Mouse (Mus musculus) embryonic stem cell, embryonic (primary cell): ENCODE measurements around the gene Lancl1.

Experiments
- CTCF ChIA-PET, 4 experiments: fragments of 300-600 bp in 2 of 4; fragments of 350-600 bp in 2 of 4; sonication (Branson Sonifier 250); formaldehyde crosslinking; loops; one replicate each; lab custom pipeline; 2022; ENCODE audit warnings: inconsistent platforms in 2 of 4; lab: Charles Lee
- POLR2A ChIA-PET, 4 experiments: fragments of 300-600 bp in 2 of 4; fragments of 350-600 bp in 2 of 4; sonication (Branson Sonifier 250); formaldehyde crosslinking; loops; one replicate each; lab custom pipeline; 2022; ENCODE audit warnings: antibody characterized with exemption in 4 of 4, inconsistent platforms in 1 of 4; lab: Charles Lee

The Lancl1 gene

DNA sequence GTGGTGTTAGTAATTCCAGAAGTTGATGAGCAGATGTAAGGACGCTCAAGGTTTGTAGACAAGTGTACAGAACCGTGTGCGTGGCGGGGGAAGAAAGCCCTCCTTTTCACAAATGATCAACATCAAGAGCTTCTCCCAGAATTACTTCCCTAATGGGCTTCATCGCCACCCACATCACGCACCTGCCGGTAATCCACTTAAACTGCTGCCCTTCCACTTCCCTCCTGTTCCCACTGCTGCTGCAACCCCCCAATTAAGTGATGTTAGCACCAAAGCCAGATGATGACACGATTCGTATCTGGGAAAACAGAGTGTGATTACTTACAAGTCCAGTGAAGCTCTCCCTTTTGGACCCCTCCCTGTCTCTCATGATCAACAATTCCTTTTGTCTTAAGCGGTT, 16.6 kb downstream of the Lancl1 start:
- ChIA-PET CTCF (no interaction called here), POLR2A (interaction anchor here in 1 of 4 experiments (1.1 kb wide), 1 partner anchor 206 kb away, joined by 4 read pairs; no protein-coding TSS in a partner anchor)

DNA sequence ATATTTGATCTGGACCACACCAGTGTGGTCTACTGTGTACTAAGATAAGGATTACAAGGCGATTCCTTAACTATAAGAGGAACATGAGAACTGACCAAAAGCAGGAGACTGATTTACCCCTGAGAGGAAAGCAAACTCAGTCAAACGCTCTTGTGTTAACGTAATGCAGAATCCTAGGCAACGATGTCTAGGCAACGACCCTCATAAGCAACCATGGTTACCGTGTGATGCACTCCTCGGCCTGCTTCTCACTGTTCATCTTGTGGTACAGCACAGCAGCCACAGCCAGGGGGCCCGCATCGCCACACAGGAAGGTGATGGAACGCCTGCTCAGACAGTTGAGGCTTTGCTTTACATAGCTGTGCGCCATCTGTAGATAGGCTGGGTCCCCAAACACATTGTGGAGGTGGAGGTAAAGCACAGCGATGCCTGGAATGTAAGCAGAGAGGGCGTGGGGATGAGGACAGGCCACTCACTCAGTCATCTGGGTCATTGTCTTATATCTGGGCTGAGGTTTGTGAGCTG, 18.0 kb downstream of the Lancl1 start:
- ChIA-PET CTCF (no interaction called here), POLR2A (no interaction called here)

DNA sequence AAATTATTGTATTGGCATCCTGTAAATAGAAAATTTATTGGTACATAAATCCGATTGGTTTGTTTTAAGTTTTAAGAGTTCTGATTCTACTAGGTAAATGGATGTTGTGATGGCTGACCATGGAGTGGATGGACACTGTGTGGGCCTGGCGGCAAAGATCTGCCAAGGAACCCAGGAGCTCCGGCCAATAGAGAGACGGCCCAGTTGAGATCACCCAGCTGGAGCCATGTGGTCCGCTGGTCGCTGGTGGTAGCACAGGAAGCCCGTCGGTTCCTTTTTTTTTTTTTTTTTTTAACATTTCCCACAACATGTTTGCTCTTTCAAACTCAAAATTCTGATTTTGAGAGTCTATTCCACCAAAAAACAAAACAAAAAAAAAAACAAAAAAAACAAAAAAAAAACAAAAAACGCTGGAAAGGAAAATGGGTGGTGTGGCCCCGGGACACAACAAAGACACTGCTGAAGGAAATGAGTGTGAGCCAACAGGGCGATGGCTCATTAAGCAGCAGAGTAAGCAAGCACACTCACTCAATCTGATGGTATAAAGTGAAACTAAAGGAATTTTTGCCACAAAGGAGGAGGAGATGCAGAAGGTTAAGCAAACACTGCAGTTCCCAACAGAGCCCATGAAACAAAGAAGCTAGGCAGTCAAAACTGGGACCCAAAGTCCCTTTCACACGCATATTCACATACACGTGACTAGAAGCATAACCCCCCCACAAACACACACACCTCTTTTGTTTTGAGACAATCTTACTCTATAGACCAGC, 21.4 kb downstream of the Lancl1 start:
- ChIA-PET CTCF (interaction anchor here in 1 of 4 experiments (0.7 kb wide), 2 partner anchors 156 to 402 kb away, joined by 4 to 6 read pairs; no protein-coding TSS in a partner anchor), POLR2A (no interaction called here)

DNA sequence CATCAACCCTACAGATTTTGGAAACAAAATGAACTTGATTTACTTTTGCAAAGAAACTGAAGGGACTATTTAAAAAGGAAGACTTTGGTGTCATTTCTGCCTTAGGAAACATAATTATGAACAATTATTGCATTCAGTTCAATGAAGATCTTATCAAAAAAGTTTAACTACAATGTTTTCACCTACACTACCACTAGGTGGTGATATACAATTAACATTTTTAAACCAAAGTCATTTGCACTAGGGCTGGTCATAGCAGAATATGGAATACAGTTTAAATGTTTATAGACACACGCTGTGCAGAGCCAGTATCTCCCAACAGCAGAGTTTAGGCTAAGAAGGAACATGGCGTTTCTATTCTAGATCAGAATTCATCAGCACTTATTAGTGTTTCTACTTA, 24.5 kb downstream of the Lancl1 start:
- ChIA-PET CTCF (no interaction called here), POLR2A (no interaction called here)

DNA sequence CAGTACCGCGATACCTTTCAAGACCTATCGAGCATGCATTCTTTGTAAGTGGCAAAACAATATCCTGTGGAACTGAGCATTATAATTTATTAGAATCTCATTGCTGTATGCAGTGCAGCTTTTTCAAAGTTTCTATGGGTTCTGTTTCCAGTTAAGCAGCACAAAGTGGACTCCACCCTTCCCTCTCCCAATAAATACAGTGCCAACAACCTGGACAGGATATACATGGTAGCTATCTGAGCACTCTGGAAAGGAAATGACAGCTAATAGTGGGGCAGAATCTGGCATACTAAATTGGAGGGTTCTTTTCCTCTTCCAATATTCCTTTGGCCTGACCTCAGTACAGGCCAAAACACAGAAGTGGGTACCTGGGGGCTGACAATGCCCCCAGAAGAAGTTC, 28.2 kb downstream of the Lancl1 start:
- CTCF ChIA-PET = no interaction called here
- POLR2A ChIA-PET = interaction anchor here in 1 of 4 experiments (1.1 kb wide), 1 partner anchor 9 kb away, joined by 3 read pairs; no protein-coding TSS in a partner anchor

DNA sequence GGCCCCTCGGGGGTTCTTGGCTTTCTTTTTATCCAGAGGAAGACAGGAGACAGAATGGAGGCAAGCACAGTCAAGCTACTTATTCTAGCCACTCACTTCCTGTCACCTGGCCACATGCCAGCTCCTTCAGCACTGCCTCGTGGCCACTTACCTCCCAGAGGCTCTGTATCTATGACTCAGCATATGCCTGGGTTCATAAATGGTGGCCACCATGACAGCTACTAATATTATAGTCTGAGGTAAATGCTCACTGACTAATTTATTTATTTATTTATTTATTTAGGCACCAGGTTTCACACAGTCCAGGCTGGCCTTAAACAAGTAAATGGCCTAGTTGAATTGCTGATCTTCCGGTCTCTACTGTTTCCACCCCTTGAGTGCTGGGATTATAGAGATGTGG, 35.0 kb downstream of the Lancl1 start:
- ChIA-PET CTCF (no interaction called here), POLR2A (interaction anchor here in 1 of 4 experiments (0.9 to 1.7 kb wide), 2 partner anchors 9 to 14 kb away, joined by 3 to 4 read pairs; no protein-coding TSS in a partner anchor)

DNA sequence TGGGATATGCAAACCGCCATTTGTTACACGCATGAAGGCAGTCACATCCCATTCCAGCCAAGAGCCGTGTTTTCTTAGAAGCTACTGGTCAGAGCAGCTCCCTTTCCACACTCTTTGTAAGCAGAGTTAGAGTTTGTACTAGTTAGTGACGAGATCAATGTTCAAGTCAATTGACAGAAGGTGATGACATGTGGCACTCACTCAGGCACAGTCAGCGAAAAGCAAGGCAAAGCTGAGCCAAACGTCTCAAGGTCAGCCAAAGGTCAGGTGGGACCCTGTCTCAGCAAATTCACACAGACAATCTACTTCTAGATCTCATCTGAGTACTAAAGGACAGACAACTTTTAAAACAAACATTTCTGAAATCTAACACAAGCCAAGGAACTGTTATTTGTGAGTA, 36.4 kb downstream of the Lancl1 start:
- ChIA-PET CTCF (interaction anchor here in 3 of 4 experiments (0.5 to 1.0 kb wide), 3 partner anchors 9 to 1501 kb away, joined by 3 to 4 read pairs (median 4); no protein-coding TSS in a partner anchor), POLR2A (interaction anchor here in 2 of 4 experiments (0.8 to 1.7 kb wide), 3 partner anchors 9 to 302 kb away, joined by 3 to 4 read pairs (median 3); no protein-coding TSS in a partner anchor)

DNA sequence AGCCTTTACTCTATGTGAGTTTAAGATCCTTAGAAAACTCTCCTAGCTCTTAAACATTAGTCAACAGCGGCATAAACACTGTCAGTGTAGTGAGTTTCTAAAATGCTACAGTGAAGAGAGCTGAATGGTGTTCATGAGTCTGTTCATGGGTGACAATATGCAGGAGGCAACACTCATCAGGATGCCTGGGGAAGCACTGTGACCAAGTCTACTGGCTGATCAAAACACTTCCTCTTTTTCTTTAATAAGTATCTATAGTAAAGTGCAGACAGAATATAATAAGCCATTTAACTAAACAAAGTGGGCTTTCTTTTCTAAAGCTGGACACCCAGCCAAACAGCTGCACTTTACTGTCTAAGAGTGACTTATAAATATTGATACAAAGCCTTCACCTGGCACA, 37.3 kb downstream of the Lancl1 start:
- ChIA-PET POLR2A (interaction anchor here in 1 of 4 experiments (1.4 kb wide), 1 partner anchor 10 kb away, joined by 3 read pairs; no protein-coding TSS in a partner anchor), CTCF (interaction anchor here in 1 of 4 experiments (1.0 kb wide), 1 partner anchor 8 kb away, joined by 4 read pairs; no protein-coding TSS in a partner anchor)

DNA sequence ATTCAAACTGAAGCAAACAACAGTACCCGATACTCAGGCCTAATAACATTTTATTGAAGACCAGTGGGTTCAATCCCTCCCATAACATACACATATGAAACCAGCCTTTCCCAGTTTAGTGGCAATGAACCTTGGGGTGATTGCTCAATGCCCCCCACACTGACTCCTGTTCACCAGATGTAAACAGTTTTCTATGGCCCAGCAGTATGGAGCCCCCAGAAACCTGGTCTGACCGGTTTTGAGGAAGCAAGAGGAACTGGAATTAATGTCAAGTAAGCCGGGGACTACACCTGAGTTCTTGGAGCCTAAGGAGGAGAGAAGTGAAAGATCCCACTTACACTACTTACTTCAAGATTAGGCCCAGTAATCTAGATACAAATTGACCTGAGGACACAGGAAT, 38.2 kb downstream of the Lancl1 start:
- CTCF ChIA-PET = no interaction called here
- POLR2A ChIA-PET = no interaction called here

DNA sequence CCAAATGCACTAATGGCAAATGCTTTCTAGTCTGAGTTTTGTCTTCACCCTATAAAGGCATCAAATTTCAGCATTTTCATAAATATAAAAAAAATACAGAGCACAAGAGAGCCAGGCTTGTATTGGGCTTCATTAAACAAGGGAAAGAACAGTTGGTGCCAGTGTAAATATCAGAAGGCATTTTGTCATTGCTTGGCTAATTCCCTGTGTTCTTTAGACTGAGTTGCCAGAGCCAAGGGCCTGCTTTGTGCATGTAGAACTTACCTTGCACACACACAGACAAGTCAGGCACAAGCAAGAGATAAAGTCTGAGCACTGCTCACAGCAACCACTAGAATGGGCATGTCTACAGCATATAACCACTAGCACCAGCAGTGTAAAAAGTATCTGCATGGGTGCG, 40.1 kb downstream of the Lancl1 start:
- ChIA-PET POLR2A (no interaction called here), CTCF (interaction anchor here in 1 of 4 experiments (0.6 kb wide), 1 partner anchor 144 kb away, joined by 3 read pairs; no protein-coding TSS in a partner anchor)

DNA sequence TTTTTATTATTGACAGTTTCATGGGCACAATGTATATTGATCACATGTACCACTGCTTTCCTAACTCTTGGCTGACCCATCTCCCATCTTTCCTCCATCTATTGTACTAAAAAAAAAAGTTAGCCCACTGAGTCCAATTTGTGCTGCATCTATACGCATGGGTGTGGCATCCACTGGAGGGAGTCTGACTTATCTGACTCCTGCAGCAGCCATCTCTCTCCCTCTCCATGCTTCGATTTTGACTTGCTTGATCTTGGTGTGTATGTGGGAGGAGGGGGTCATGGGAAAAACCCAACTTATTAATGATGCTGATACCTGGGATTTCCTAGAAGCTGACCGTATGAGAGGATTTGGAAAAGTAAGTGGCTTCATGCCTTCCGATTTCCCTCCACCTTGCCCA, 40.5 kb downstream of the Lancl1 start:
- POLR2A ChIA-PET = no interaction called here
- CTCF ChIA-PET = no interaction called here

DNA sequence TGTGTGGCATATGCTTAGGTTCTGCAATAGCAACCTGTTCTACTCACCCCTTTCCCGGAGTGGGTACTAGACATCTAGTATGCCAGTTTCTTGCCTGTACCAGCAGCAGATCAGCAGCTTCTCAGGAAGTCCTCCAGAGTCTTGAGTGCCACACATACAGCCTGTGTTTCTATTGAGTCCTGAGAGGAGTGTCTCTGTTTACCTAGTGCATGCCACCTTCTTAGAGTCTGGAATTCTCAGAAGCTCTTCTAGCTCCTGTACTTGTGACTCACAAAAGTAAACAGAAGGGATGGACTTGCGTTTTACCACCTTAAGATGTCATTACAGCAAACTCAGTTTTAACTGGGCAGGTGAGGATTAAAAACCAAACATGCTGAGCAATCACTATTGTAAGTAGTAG, 41.9 kb downstream of the Lancl1 start:
- ChIA-PET CTCF (no interaction called here), POLR2A (no interaction called here)

DNA sequence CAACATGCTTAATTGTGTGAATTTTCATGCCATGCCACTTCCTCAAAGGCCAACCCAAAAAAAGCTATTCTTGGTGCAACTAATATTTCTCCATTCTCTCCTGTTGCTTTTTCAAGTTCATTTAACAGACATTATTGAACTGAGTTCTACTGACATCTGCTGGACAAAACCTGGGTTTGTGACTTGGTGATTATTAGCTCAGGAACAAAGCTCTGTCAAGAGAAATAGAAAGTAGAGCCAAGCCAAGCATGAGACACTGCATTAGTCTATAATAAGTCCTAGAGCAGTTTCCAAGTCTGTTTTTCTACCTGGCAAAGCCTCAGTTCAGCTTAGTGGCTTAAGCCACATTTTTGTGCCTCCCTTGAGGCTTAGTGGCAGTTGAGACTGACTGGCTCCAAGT, 45.9 kb downstream of the Lancl1 start:
- CTCF ChIA-PET = interaction anchor here (0.7 to 1.4 kb wide), 8 partner anchors 9 to 1618 kb away, joined by 3 to 12 read pairs (median 4); no protein-coding TSS in a partner anchor

DNA sequence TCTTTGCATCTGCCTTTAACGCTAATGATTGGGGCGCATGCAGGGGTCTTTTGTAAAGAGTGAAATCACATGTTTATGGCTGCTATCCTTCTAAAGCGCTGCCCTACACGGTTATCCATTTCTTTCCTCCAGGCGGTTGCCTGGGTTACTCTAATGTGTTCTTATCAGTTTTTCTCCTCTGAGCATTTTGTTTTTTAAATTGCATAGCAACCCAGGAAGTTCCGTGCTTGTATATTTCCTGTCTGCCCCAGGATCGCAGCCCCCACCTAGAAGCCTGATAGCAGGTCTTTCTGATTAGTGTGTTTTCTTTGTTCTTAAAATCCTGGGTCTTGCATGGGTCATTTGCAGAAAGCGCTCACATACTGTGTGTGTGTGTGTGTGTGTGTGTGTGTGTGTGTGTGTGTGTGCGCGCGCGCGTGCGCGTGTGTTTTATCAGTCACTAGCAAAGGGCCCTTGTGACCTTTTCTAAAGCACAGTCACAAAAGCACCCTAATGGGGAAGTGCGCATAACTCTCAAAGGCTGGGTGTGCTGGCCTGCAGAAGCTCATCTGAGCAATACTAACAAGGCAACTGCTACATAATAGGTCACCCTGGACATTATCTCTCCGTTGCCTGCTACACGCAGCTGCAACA, 51.0 kb downstream of the Lancl1 start:
- POLR2A ChIA-PET = no interaction called here
- CTCF ChIA-PET = interaction anchor here in 1 of 4 experiments (0.7 kb wide), 1 partner anchor 154 kb away, joined by 3 read pairs; no protein-coding TSS in a partner anchor

More for the DNA sequence above, 45.9 kb downstream of the Lancl1 start:
- POLR2A ChIA-PET = interaction anchor here in 2 of 4 experiments (0.8 to 1.0 kb wide), 2 partner anchors 38 to 96 kb away, joined by 3 to 5 read pairs; no protein-coding TSS in a partner anchor

DNA sequence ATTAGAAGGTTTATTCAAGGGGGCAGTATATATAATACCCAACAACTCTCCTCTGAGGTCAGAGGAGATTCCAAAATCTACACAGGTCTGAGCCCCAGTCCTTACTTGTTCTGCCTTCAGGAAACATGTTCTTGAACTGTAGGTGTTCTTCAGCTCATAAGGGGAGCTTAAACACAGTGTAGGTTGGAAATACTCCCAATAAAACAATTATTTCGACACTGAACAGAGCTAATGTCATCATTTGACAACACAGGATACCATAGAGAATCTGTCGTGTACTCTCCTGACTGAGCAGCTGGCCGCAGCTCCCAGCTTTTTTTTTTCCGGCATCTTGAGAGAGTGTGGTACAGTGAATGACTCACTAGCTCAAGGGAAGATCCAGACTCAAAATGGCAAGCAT, 52.8 kb downstream of the Lancl1 start:
- ChIA-PET CTCF (interaction anchor here in 1 of 4 experiments (0.7 kb wide), 1 partner anchor 1720 kb away, joined by 3 read pairs; no protein-coding TSS in a partner anchor), POLR2A (interaction anchor here in 1 of 4 experiments (1.2 kb wide), 1 partner anchor 34 kb away, joined by 3 read pairs; no protein-coding TSS in a partner anchor)

DNA sequence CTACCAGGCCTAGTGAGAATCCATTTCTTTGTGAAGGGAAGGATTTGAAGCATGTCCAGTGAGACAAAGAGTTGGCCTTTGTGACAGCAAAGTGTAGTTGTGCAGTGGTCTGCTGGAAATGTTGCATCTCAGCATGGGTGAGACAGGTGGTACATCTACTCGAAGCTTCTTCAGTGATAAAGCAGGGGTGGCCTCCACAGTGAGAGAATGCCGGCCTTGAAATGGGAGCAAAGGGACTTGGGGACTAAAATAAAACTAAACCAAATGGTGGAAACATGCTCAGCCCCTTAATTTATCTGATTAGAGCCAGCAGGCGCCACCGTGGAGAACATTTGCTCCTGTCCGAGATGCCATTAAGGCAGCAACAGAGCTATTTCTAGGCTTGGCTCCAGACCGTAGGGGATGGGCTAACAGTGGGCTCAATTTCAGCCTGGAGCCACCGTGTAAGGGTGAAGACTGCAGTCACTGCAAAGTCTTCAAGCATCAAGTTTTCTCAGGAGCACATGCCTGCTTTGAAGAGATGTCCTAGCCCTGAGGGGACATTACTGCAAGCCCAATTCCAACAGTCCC, 53.5 kb downstream of the Lancl1 start:
- POLR2A ChIA-PET = interaction anchor here in 1 of 4 experiments (1.2 to 1.5 kb wide), 2 partner anchors 10 to 34 kb away, joined by 3 read pairs; no protein-coding TSS in a partner anchor
- CTCF ChIA-PET = interaction anchor here in 1 of 4 experiments (0.7 kb wide), 1 partner anchor 1720 kb away, joined by 3 read pairs; no protein-coding TSS in a partner anchor

DNA sequence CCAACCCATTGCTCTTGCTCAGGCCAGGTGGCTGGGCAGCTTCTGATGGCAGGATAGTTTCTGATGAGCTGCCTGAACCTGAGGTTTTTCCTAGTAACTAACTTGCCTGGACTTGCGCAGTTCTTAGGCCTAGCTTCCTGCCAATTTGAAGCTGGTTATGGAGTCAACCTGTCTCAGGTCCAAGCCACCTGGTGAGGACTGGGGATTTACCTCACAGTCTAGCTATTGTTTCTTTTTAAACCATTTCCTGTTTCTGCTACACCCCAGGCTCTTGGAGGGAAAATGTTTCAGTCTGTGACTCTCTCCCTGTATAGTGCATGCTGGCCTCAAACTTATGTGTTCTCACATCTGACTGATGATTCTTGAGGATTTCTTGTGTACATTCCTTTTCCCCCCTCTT, 58.5 kb downstream of the Lancl1 start:
- ChIA-PET POLR2A (no interaction called here), CTCF (no interaction called here)

DNA sequence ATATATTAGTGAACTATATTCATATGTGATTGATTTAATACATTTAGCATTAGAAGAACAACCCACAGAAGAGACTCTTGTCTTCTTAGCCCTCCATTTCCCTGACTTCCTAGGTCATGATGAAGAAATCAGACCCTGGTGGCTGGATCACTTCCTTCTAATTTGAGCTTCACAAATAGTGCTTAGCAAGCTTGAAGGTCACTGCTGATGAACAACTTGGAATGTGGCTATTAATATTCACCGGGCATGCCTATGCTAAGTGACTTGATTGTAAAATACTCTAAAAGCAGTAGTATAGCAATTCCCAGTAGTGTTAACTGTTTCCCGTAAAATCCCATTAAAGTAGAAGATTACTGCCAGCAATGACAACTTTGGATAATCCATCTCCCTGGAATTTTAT, 63.2 kb downstream of the Lancl1 start:
- ChIA-PET POLR2A (interaction anchor here in 1 of 4 experiments (0.8 kb wide), 1 partner anchor 9 kb away, joined by 3 read pairs; no protein-coding TSS in a partner anchor), CTCF (no interaction called here)

DNA sequence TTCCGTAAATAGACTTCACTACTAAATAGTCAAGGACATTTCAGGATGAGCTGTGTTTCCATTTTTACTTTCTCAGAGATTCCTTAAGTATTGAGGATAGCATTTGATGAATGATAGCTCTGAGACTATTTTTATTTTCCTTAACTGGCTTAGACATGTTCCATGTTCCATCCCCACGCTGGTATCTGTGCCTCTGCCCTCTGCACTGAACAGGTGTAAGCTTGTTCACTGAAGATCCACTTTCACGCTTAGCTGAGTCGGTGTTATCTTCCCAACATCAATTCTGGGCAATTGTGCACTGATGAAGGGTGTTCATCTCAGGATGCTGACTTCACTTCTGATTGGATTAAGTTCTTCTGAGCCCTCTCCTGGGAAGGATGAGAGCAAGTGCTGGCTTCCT, 73.8 kb downstream of the Lancl1 start:
- ChIA-PET POLR2A (interaction anchor here in 1 of 4 experiments (1.0 kb wide), 1 partner anchor 13 kb away, joined by 3 read pairs; no protein-coding TSS in a partner anchor), CTCF (no interaction called here)
